Mouse (Mus musculus) embryonic stem cell, embryonic (primary cell): Measurements from ENCODE around the gene Smarce1.
"Not testable (repeated sequence)": the region's sequence is repeated elsewhere in the genome, so short reads cannot be mapped to it uniquely, and the experiment has no call there.

Experiments used
- CTCF ChIA-PET, 4 experiments: fragments of 300-600 bp in 2 of 4; fragments of 350-600 bp in 2 of 4; sonication (Branson Sonifier 250); formaldehyde crosslinking; loops; one replicate each; lab custom pipeline; 2022; ENCODE audit warnings: inconsistent platforms in 2 of 4; lab: Charles Lee
- POLR2A ChIA-PET, 4 experiments: fragments of 300-600 bp in 2 of 4; fragments of 350-600 bp in 2 of 4; sonication (Branson Sonifier 250); formaldehyde crosslinking; loops; one replicate each; lab custom pipeline; 2022; ENCODE audit warnings: antibody characterized with exemption in 4 of 4, inconsistent platforms in 1 of 4; lab: Charles Lee

Gene Smarce1

GRCm38 (mm10) chr11:99230261-99231048 is at the start of gene Smarce1:
Gene Smarce1, minus strand, starts transcription at chr11:99231017.
- POLR2A ChIA-PET: interaction anchor here (0.5 to 2.2 kb wide), 34 partner anchors 8 to 1200 kb away, joined by 3 to 15 read pairs (median 4); partner anchors contain the start of genes Eif1 (in 2 of the 4), Krt222 (in 1 of the 4) and Nr1d1 (in 1 of the 4)

GRCm38 (mm10) chr11:99279986-99280385 is 49.2 kb upstream of the Smarce1 start:
- POLR2A ChIA-PET: interaction anchor here in 1 of 4 experiments (1.1 to 1.5 kb wide), 2 partner anchors 10 to 76 kb away, joined by 5 to 8 read pairs; no protein-coding TSS in a partner anchor
- CTCF ChIA-PET: interaction anchor here in 1 of 4 experiments (0.7 kb wide), 1 partner anchor 13 kb away, joined by 4 read pairs; no protein-coding TSS in a partner anchor

More at GRCm38 (mm10) chr11:99230261-99231048, at the start of gene Smarce1:
- CTCF ChIA-PET: interaction anchor here (0.5 to 1.2 kb wide), 8 partner anchors 16 to 165 kb away, joined by 3 to 6 read pairs (median 4); no protein-coding TSS in a partner anchor

- POLR2A ChIA-PET: interaction anchor here in 2 of 4 experiments (0.7 kb wide), 2 partner anchors 11 to 34 kb away, joined by 3 read pairs; no protein-coding TSS in a partner anchor
Measured at GRCm38 (mm10) chr11:99276786-99277185, 46.0 kb upstream of the Smarce1 start.

GRCm38 (mm10) chr11:99275624-99276023 is 44.8 kb upstream of the Smarce1 start:
- ChIA-PET POLR2A (no interaction called here), CTCF (no interaction called here)

More at GRCm38 (mm10) chr11:99276786-99277185, 46.0 kb upstream of the Smarce1 start:
- CTCF ChIA-PET: interaction anchor here in 2 of 4 experiments (0.6 kb wide), 2 partner anchors 87 to 396 kb away, joined by 3 to 13 read pairs; no protein-coding TSS in a partner anchor

GRCm38 (mm10) chr11:99272721-99273120 is 41.9 kb upstream of the Smarce1 start:
- POLR2A ChIA-PET: interaction anchor here in 1 of 4 experiments (1.8 kb wide), 1 partner anchor 10 kb away, joined by 5 read pairs; no protein-coding TSS in a partner anchor

GRCm38 (mm10) chr11:99269192-99269591 is 38.4 kb upstream of the Smarce1 start:
- POLR2A ChIA-PET: interaction anchor here in 1 of 4 experiments (0.5 kb wide), 1 partner anchor 119 kb away, joined by 3 read pairs; no protein-coding TSS in a partner anchor

More at GRCm38 (mm10) chr11:99272721-99273120, 41.9 kb upstream of the Smarce1 start:
- CTCF ChIA-PET: interaction anchor here in 1 of 4 experiments (0.5 kb wide), 1 partner anchor 138 kb away, joined by 4 read pairs; no protein-coding TSS in a partner anchor

GRCm38 (mm10) chr11:99265796-99266195 is 35.0 kb upstream of the Smarce1 start:
- CTCF ChIA-PET: no interaction called here
- POLR2A ChIA-PET: interaction anchor here in 2 of 4 experiments (0.6 to 1.1 kb wide), 2 partner anchors 84 to 169 kb away, joined by 3 read pairs; no protein-coding TSS in a partner anchor

More at GRCm38 (mm10) chr11:99269192-99269591, 38.4 kb upstream of the Smarce1 start:
- CTCF ChIA-PET: interaction anchor here in 1 of 4 experiments (1.1 kb wide), 1 partner anchor 203 kb away, joined by 3 read pairs; no protein-coding TSS in a partner anchor

GRCm38 (mm10) chr11:99265220-99265619 is 34.4 kb upstream of the Smarce1 start:
- CTCF ChIA-PET: no interaction called here
- POLR2A ChIA-PET: interaction anchor here in 1 of 4 experiments (0.6 kb wide), 1 partner anchor 168 kb away, joined by 3 read pairs; no protein-coding TSS in a partner anchor

- POLR2A ChIA-PET: no interaction called here
- CTCF ChIA-PET: no interaction called here
Measured at GRCm38 (mm10) chr11:99256213-99256612, 25.4 kb upstream of the Smarce1 start.

- ChIA-PET POLR2A (interaction anchor here in 1 of 4 experiments (1.0 kb wide), 1 partner anchor 12 kb away, joined by 3 read pairs; no protein-coding TSS in a partner anchor), CTCF (interaction anchor here in 2 of 4 experiments (0.6 to 1.0 kb wide), 2 partner anchors 38 to 290 kb away, joined by 3 read pairs; no protein-coding TSS in a partner anchor)
Measured at GRCm38 (mm10) chr11:99255316-99255715, 24.5 kb upstream of the Smarce1 start.

- CTCF ChIA-PET: interaction anchor here in 3 of 4 experiments (0.6 to 1.7 kb wide), 3 partner anchors 39 to 118 kb away, joined by 3 to 6 read pairs (median 4); no protein-coding TSS in a partner anchor
- POLR2A ChIA-PET: interaction anchor here in 3 of 4 experiments (0.6 to 1.3 kb wide), 4 partner anchors 24 to 61 kb away, joined by 3 to 4 read pairs (median 3); partner anchors contain the start of gene Krt24 (in 1 of the 3)
Measured at GRCm38 (mm10) chr11:99253893-99254292, 23.1 kb upstream of the Smarce1 start.

GRCm38 (mm10) chr11:99252671-99253070 is 21.9 kb upstream of the Smarce1 start:
- ChIA-PET CTCF (interaction anchor here in 2 of 4 experiments (0.6 to 1.7 kb wide), 2 partner anchors 23 to 40 kb away, joined by 3 to 4 read pairs; no protein-coding TSS in a partner anchor), POLR2A (interaction anchor here in 2 of 4 experiments (0.6 to 1.1 kb wide), 2 partner anchors 23 to 225 kb away, joined by 4 to 6 read pairs; no protein-coding TSS in a partner anchor)

- CTCF ChIA-PET: no interaction called here
- POLR2A ChIA-PET: no interaction called here
Measured at GRCm38 (mm10) chr11:99250666-99251065, 19.8 kb upstream of the Smarce1 start.

GRCm38 (mm10) chr11:99250241-99250640 is 19.4 kb upstream of the Smarce1 start:
- POLR2A ChIA-PET: no interaction called here
- CTCF ChIA-PET: interaction anchor here in 3 of 4 experiments (0.5 to 1.3 kb wide), 7 partner anchors 20 to 119 kb away, joined by 3 to 4 read pairs (median 3); no protein-coding TSS in a partner anchor

- POLR2A ChIA-PET: interaction anchor here in 1 of 4 experiments (0.6 kb wide), 1 partner anchor 123 kb away, joined by 3 read pairs; no protein-coding TSS in a partner anchor
- CTCF ChIA-PET: interaction anchor here in 3 of 4 experiments (0.5 to 1.3 kb wide), 9 partner anchors 19 to 758 kb away, joined by 3 to 5 read pairs (median 3); no protein-coding TSS in a partner anchor
Measured at GRCm38 (mm10) chr11:99249115-99249514, 18.3 kb upstream of the Smarce1 start.

- ChIA-PET POLR2A (interaction anchor here in 3 of 4 experiments (1.0 to 1.3 kb wide), 4 partner anchors 15 to 56 kb away, joined by 3 to 5 read pairs (median 4); no protein-coding TSS in a partner anchor), CTCF (interaction anchor here in 3 of 4 experiments (0.6 to 1.2 kb wide), 5 partner anchors 41 to 116 kb away, joined by 3 to 4 read pairs (median 3); no protein-coding TSS in a partner anchor)
Measured at GRCm38 (mm10) chr11:99247916-99248315, 17.1 kb upstream of the Smarce1 start.

- CTCF ChIA-PET: not testable (repeated sequence)
- POLR2A ChIA-PET: interaction anchor here in 1 of 4 experiments (0.6 to 3.3 kb wide), 2 partner anchors 15 to 1450 kb away, joined by 5 to 11 read pairs; no protein-coding TSS in a partner anchor
Measured at GRCm38 (mm10) chr11:99244519-99244918, 13.7 kb upstream of the Smarce1 start.
